Mouse (Mus musculus): ENCODE data around the gene Rpusd3.

Gene Rpusd3

DNA sequence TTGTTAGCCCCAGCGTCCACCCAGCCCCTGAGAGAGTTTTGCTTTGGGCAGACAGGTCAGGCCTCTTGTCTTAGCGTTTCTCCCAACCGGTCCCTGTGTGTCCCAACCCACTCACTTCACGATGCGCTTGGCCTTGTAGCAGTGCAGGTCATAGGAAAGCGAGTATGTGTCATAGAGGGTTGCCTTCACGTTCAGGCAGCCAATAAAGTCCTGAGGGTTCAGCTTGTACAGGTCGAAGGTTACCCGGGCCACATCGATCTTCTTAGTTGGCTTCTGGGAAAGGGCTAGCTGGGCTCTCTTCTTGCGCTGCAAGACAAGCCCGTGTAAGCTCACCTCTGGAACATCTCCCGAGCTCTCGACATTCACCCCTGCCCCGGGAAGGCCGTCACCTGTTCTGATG, 8.9 kb upstream of the Rpusd3 start:
- DNase-seq = no peak

GRCm38 (mm10) chr6:113427397-113427796, 8.3 kb upstream of the Rpusd3 start:
- DNase-seq = peak; percentile 49

GRCm38 (mm10) chr6:113426696-113427095, 7.6 kb upstream of the Rpusd3 start:
- no peak for DNase-seq

GRCm38 (mm10) chr6:113424187-113424586, 5.0 kb upstream of the Rpusd3 start:
- DNase-seq = peak; percentile 32

DNA sequence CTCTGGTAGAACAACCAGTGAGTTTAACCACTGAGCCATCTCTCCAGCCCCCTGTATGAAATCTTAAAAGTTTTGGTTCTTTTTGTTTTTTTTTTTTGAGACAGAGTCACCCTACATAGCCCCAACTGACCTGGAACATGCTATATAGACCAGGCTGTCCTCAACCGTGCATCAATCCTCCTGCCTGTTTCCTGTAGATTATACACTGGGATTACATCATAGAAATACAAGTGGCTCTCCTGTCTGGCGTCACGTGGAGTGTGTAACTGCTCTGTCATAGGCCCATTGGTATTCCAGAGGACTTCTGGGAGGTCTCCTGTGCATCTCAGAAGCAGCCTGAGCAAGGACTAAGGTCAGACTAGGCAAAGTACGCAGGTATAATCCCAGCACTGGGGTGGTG, 3.9 kb upstream of the Rpusd3 start:
- DNase-seq = no peak

DNA sequence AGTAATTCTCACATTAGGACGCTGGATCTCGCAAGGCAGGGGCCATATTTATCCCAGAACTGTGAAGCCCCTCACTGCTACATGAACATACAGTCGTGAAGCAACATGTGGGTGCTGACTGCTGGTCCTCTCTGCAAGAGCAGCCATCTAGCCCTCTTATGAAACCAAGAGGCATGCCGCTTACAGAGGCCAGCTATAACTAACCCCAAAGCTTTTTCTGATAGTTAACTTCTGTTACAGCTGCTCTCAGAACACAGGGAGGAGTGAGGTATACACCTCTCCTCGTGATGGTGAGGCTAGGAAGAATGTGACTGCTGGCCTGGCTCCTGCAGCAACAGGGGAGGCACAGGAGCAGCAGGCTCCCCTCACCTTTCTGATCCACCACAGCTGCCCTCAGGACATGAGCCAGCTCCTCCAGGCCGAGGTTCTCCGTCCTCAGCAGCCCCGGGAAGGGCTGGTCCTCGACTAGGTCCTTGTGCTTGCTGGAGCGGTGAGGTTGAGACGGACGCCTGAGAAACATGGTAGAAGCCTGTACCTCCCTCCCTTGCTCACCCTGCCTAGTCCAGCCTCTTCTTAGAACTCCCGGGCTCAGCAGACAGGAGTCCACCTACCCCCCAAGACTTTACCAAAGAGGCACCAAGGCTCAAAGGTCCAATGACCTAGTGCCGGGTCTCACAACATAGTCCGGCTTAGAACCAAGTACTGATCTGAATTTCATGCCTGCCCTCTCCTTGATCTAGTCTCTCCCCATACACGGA, 520 bp downstream of the Rpusd3 start:
- DNase-seq = no peak

- DNase-seq = no peak
Measured at GRCm38 (mm10) chr6:113416416-113416815, 2.7 kb downstream of the Rpusd3 start.

DNA sequence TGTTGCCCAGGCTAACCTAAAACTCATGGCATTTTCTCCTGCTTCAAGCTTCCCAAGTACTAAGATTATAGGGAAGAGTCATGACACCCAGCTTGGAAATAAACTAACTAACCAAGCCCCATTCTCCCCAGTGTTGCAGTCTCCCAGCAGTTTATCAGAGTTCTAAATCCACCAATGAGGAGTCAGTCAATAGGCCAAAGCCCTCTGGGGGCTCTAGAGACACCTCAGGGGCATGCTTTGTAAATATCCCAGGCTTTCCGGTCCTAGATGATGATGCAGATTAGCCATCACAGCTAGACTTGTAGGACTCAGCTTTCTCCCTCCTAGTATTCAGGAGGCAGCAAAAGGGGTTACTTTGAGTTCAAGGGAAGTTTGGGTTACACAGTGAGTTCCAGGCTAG, 9.1 kb downstream of the Rpusd3 start:
- no peak for DNase-seq

DNA sequence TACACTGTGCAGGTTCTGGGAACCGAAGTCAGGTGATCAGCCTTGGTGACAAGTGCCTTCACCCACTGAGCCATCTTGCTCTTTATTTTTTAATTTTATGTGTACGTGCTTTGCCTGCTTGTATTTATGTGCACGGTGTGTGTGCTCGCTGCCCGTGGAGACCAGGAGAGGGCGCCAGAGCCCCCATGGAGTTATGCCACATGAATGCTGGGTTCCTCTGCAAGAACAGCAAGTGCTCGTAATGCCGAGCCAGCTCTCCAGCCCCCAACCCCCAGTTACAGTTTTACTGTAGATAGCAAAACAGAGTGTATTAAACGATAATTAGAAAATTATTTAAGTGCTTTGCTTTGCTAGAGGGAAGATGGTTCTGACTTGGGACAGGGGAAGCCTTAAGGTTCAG, 12.5 kb downstream of the Rpusd3 start:
- DNase-seq = no peak

DNA sequence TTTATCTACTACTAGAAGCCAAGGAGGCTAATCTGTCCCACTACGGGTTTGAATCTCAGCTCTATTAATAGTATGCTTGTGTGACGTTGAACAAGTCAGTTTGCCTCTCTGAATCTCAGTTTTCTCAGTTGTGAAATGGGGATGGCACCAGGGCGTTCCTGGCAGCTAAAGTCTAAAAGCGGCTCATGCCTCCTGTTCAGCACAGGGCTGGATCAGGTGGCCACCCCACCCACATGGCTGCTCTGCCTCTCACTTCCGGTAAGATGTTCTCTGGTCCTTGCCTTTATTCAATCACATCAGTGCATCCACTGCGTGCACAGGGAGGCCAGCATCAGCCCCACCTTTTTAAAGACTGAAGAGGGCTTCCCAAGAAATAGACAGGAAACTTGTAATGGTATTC, 13.7 kb downstream of the Rpusd3 start:
- DNase-seq = no peak

DNA sequence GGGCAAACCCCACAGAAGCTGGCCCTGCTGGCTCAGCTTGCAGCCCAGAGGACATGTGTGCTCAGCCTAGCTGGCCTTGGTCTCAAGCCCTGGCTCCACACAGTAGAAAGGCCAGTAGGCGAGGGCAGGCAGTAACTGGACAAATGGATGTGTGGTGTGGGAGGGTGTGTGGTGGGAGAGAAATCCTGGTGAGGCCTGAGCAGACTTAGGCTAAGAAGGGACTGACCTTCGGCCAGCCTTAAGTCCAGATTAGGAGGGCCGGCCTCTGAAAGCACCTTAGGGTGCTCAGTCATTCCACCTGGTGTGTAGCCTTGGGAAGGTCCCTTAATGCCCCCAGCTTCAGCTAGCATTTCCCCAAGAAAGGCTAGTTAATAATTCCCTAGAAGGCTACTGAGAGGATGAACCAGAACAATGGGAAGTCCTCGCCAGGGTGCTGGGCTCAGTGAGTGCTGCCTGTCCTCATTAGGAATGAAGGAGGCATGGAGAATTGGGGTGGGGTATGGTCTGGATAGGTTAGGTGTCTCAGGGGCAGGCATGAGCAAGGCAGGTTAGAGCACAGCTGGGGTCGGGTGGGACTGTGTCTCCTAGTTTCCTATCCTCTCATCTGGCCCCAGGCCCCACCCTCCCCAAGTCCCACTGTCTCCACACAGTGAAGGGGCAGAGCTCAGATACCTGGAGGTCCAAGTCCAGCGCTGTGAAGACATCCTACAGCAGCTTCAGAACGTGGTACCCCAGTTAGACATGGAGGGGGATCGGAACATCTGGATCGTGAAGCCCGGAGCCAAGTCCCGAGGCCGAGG, 14.3 kb downstream of the Rpusd3 start:
- DNase-seq = peak; percentile 47

GRCm38 (mm10) chr6:113402094-113402493, 17.0 kb downstream of the Rpusd3 start:
- DNase-seq = no peak

- no peak for DNase-seq
Measured at GRCm38 (mm10) chr6:113396270-113397030, 22.7 kb downstream of the Rpusd3 start.

DNA sequence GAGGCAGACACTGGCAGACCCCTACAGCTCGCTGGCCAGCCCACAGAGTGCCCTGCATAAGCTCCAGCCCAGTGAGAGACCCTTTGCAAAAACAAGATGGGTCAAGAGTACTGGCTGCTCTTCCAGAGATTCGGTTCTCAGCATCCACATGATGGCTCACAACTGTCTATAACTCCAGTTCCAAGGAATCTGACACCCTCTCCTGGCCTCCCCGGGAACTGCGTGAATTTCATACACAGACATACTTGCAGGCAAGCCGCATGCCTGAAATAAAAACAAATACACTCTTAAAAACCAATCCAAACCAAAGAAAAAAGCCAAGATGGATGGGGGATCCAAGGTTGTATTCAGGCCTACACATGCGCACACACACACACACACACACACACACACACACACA, 23.6 kb downstream of the Rpusd3 start:
- no peak for DNase-seq

GRCm38 (mm10) chr6:113394811-113395210, 24.3 kb downstream of the Rpusd3 start:
- no peak for DNase-seq

GRCm38 (mm10) chr6:113393951-113394350, 25.2 kb downstream of the Rpusd3 start:
- no peak for DNase-seq

GRCm38 (mm10) chr6:113392387-113393071, 26.6 kb downstream of the Rpusd3 start:
- peak; percentile 56 for DNase-seq

DNA sequence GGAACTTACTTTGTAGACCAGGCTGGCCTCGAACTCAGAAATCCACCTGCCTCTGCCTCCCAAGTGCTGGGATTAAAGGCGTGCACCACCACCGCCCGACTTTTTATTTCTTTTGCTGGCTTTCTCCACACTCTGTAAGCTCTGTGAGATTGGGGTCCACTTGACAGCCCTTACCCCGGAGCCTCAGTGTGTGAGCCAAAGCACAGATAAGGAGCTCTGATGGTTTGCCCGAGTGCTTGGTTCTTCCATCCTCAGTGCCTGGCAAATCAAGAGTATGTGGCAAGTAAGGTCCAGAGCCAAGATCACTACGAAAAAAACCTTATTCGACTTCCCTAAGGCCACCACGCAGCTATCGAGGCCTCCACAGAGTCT, 27.1 kb downstream of the Rpusd3 start:
- DNase-seq = no peak

- DNase-seq = no peak
Measured at GRCm38 (mm10) chr6:113390715-113391114, 28.4 kb downstream of the Rpusd3 start.

- no peak for DNase-seq
Measured at GRCm38 (mm10) chr6:113388960-113389359, 30.2 kb downstream of the Rpusd3 start, which contains the start of gene Ttll3. Gene Ttll3, plus strand, starts transcription at chr6:113389260.

DNA sequence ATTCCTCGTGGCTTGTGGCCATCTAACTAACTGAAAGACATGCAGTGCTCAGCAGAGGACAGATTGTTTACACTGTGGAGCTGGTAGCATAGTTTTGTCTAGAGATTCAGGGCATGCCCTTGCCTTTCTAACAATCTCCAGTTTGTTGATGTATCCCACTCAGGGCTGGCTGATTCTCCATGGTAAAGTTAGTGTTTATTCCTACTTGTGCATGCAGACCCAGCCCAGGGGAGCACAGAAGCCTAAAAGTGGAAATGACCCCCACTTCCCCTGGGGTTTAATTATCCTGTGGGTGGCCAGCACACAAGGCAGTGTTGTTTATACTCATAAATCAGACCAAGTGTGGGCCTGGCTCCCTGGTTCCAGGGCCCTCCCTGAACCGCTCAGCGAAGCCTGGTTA, 33.1 kb downstream of the Rpusd3 start:
- no peak for DNase-seq

GRCm38 (mm10) chr6:113385160-113385714, 33.9 kb downstream of the Rpusd3 start:
- DNase-seq = no peak

All from kidney, postnatal 14 days (tissue).